Mouse (Mus musculus) inflammation-experienced regulatory T-cells, adult 16 weeks (primary cell): ENCODE measurements around the gene Olfr1204. TPM values are rescaled to one million over a fixed set of nuclear protein-coding genes. Genes with fewer than 3 reads are reported as not detected.

Experiments
- polyA plus RNA-seq: library from polyadenylated mRNA; unstranded; fragments of 100-300 nt; shearing (Covaris generic); gene quantifications from one replicate; pipeline ENCODE4 v1.2.1, GENCODE M21; 2017

Olfr1204 gene
- polyA plus RNA-seq, result not detected

DNA sequence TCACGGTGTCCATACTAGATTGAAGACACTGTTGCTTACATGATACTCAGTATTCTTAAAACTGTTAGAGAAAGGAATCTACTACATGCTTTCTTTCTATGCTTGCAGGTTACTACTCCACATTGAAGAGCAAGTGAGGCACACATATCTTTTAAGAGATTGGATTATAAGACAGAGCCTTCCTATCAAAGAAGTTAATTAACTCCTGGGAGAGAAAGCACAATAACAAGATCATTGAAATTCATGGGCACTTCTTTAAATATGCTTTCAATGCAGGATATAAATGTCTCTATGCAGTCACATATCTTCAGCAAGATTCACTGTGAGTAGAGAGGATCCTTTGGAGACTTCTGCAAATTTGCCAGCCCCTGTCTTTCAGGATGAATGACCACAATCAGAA is at the start of gene Olfr1204:
Gene Olfr1204 (plus strand): TSS at position 301 of the 400 bp plus-strand sequence.

DNA sequence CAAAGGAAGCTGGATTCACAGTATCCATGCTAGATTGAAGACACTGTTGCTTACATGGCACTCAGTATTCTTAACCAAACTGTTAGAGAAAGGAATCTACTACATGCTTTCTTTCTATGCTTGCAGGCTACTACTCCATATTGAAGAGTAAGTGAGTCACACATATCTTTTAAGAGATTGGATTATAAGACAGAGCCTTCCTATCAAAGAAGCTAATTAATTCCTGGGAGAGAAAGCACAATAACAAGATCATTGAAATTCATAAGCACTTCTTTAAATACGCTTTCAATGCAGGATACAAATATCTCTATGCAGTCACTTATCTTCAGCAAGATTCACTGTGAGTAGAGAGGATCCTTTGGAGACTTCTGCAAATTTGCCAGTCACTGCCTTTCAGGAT is 34.9 kb upstream of the Olfr1204 start, which contains the start of gene Olfr1202:
Gene Olfr1202 (plus strand): TSS at position 301 of the 400 bp plus-strand sequence.

DNA sequence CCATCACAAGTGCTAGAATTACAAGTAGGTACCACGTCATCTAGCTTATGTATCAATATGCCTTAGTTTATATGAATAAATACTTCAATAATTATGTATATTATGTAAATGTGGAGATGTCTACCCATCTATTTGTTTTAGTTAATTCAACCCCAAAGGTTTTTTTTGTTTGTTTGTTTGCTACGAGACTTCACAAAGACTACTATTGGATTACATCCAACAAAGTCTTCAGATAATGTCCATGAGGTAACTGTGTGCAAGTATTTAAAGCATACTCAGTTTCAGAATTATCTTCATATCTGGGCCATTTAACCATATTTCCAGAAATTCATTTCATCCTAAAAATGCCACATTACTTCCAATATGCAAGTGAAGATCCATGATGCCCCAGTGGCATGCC is 19.7 kb upstream of the Olfr1204 start, which contains the start of gene Olfr1205:
Gene Olfr1205 (plus strand): TSS at position 301 of the 400 bp plus-strand sequence.

DNA sequence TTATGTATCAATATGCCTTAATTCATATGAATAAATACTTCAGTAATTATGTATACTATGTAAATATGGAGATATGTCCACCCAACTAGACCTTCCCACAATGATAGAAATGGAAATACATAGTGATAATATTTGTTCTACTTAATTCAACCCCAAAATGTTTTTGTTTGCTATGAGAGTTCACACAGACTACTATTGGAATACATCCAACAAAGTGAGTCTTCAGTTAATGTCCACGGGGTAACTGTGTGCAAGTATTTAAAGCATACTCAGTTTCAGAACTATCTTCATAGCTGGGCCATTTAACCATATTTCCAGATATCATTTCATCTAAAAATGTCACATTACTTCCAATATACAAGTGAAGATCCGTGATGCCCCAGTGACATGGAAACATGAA is 13.8 kb downstream of the Olfr1204 start, which contains the start of gene Olfr1206:
Gene Olfr1206 (plus strand): TSS at position 301 of the 400 bp plus-strand sequence.

DNA sequence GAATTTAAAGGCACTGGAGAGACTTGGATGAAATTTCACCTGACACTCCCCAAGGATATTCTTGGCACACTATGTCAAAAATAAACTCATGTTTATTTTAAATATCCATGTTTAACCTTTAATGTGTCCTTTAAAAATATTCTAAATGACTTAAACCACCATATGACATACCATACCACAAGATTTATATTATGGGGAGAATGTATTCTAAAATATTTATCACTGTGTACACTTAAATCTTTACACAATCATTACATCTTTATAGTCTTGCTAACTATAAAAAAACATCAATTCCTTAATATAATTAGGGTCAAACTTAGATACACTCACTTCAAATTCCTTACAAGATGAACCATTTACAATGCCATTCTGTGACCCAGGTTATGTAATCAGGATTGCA is 53.1 kb downstream of the Olfr1204 start, which contains the start of gene Olfr1208:
Gene Olfr1208 (minus strand): TSS at position 101 of the 400 bp plus-strand sequence.

Other genes with a start within 250 kb of the Olfr1204 start
- gene Olfr1191-ps1, start 208.8 kb upstream of the Olfr1204 start, polyA plus RNA-seq, result not detected
- gene Olfr1192-ps1, start 200.8 kb upstream of the Olfr1204 start, polyA plus RNA-seq, result not detected
- not detected for gene Olfr1193, start 173.7 kb upstream of the Olfr1204 start, polyA plus RNA-seq
- gene Olfr1195, start 160.1 kb upstream of the Olfr1204 start, polyA plus RNA-seq, result 0.11 TPM
- gene Olfr1196, start 144.7 kb upstream of the Olfr1204 start, polyA plus RNA-seq, result not detected
- gene Olfr1197, start 116.9 kb upstream of the Olfr1204 start, polyA plus RNA-seq, result not detected
- not detected for gene Olfr1198, start 97.9 kb upstream of the Olfr1204 start, polyA plus RNA-seq
- not detected for gene Olfr1199, start 88.8 kb upstream of the Olfr1204 start, polyA plus RNA-seq
- gene Olfr1200, start 78.8 kb upstream of the Olfr1204 start, polyA plus RNA-seq, result not detected
- not detected for gene Olfr1201, start 56.3 kb upstream of the Olfr1204 start, polyA plus RNA-seq
- not detected for gene Olfr1202, start 34.8 kb upstream of the Olfr1204 start, polyA plus RNA-seq
- gene Olfr1205, start 19.6 kb upstream of the Olfr1204 start, polyA plus RNA-seq, result not detected
- gene Olfr1206, start 13.9 kb downstream of the Olfr1204 start, polyA plus RNA-seq, result not detected
- gene Olfr1208, start 53.0 kb downstream of the Olfr1204 start, polyA plus RNA-seq, result not detected
- not detected for gene Olfr1209, start 65.9 kb downstream of the Olfr1204 start, polyA plus RNA-seq
- not detected for gene Olfr1211, start 88.8 kb downstream of the Olfr1204 start, polyA plus RNA-seq
- not detected for gene Olfr1212, start 104.7 kb downstream of the Olfr1204 start, polyA plus RNA-seq
- not detected for gene Gm13762, start 131.0 kb downstream of the Olfr1204 start, polyA plus RNA-seq
- not detected for gene Olfr1214, start 143.4 kb downstream of the Olfr1204 start, polyA plus RNA-seq
- gene Olfr1215, start 157.7 kb downstream of the Olfr1204 start, polyA plus RNA-seq, result not detected
- gene Olfr1216, start 169.0 kb downstream of the Olfr1204 start, polyA plus RNA-seq, result not detected
- gene Olfr1217, start 182.8 kb downstream of the Olfr1204 start, polyA plus RNA-seq, result not detected
- not detected for gene Olfr1218, start 211.9 kb downstream of the Olfr1204 start, polyA plus RNA-seq
- gene Olfr1219, start 234.2 kb downstream of the Olfr1204 start, polyA plus RNA-seq, result not detected